Mouse (Mus musculus) megakaryocyte, embryonic 14.5 days (primary cell): Measurements from ENCODE around the gene Gpr3.

Experiments
- FLI1 ChIP-seq: IDR thresholded peaks from 2 replicates; pipeline ENCODE4 v1.6.1; 2012; ENCODE audit warnings: low read length, inconsistent platforms, mixed read lengths
- GATA1 ChIP-seq: IDR thresholded peaks from 3 replicates; pipeline ENCODE4 v1.6.1; 2012; ENCODE audit warnings: mixed read lengths, low read length, inconsistent platforms, borderline replicate concordance

DNA sequence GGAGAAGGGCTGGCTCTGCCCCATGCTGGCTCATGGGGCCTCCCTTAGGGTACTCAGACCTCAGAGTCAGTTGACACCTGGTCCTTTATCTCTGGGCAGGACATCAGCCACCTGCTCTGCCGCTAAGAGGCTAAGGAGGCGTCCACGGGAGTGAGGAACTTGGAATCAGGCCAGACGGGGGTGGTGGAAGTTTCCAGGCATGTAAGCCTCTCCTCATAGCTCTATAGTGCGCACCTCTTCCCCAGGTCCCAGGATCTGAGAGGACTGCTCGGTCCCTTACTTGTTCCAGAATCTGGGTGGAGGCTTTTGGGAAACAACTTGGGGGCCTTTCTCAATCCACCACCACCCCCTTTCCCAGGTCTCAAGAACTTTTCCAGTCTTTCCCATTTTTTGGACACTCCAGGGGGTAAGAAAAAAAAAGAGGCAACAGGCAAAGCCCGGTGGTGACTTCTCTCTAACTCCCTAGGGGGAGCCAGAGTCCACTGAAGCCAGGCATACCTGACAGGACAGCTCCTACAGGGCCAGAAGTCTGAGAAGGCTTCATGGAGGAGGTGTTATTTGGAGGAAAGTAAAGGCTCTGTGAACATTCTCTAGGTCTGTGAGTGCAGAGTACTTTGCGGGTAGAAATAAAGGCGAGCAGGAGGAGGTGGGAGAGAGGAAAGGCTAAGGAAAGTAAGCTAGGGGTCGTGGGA lies 21.1 kb upstream of the Gpr3 start:
- TF ChIP-seq GATA1: no peak
- TF ChIP-seq FLI1: no peak
